Mouse (Mus musculus) megakaryocyte, embryonic 14.5 days (primary cell): ENCODE measurements around the gene Rin3.

Source experiments
- FLI1 ChIP-seq: IDR thresholded peaks from 2 replicates; pipeline ENCODE4 v1.6.1; 2012; ENCODE audit warnings: low read length, inconsistent platforms, mixed read lengths
- GATA1 ChIP-seq: IDR thresholded peaks from 3 replicates; pipeline ENCODE4 v1.6.1; 2012; ENCODE audit warnings: mixed read lengths, low read length, inconsistent platforms, borderline replicate concordance

GRCm38 (mm10) chr12:102243915-102244314 lies 38.9 kb upstream of the Rin3 start:
- TF ChIP-seq GATA1 (no peak), FLI1 (no peak)
